ENCODE assay signal across 24 mouse cellular contexts in genomic region chr11:5482581-5482980, GRCm38 (mm10). TPM values are rescaled to one million over a fixed set of nuclear protein-coding genes. Genes with fewer than 3 reads are reported as not detected.
DNase-seq lines count a peak whose midpoint lies in the region; ATAC-seq and TF ChIP-seq lines count a peak whose summit lies in the region.
"Had no signal": no experiment of that assay in that cellular context is flagged by ENCODE, and none has a peak within 500 bp of the region (broad histone marks: within the 10 kb centered on the region; RNA-seq: fewer than 3 reads in every experiment).

No protein-coding gene starts in this region.

- H3K27ac ChIP-seq in midbrain, embryonic 11.5 days (ENCODE audit: low read depth, low read length), result no peak overlapping the region
- H3K27ac ChIP-seq in midbrain, embryonic 14.5 days (replicated peaks; ENCODE audit: low read depth, low read length), result no peak overlapping the region
- no peak overlapping the region for H3K27ac ChIP-seq in ES-Bruce4 (ENCODE audit: insufficient read depth, low read length)
- H3K27ac ChIP-seq: embryonic facial prominence, embryonic 13.5 days; embryonic facial prominence, embryonic 15.5 days; forebrain, embryonic 10.5 days; forebrain, embryonic 12.5 days had no signal

- 88% methylated on average over 13 of the region's 13 CpGs for WGBS in midbrain, embryonic 11.5 days
- WGBS in midbrain, embryonic 14.5 days, result 88% methylated on average over 13 of the region's 13 CpGs

- H3K4me3 ChIP-seq in midbrain, embryonic 11.5 days (ENCODE audit: low read depth, low read length), result no peak overlapping the region
- no peak overlapping the region for H3K4me3 ChIP-seq in midbrain, embryonic 14.5 days (replicated peaks; ENCODE audit: low read depth, low read length)
- H3K4me3 ChIP-seq in ES-Bruce4 (ENCODE audit: low read depth, low read length), result no peak overlapping the region
- H3K4me3 ChIP-seq: embryonic facial prominence, embryonic 13.5 days; embryonic facial prominence, embryonic 15.5 days; erythroblast, embryonic 14.5 days; forebrain, embryonic 10.5 days; forebrain, embryonic 12.5 days had no signal

- ATAC-seq in midbrain, embryonic 11.5 days (ENCODE audit: low FRiP score), result no peak
- ATAC-seq in midbrain, embryonic 14.5 days (ENCODE audit: low FRiP score, low TSS enrichment), result no peak
- ATAC-seq: activated CD4-positive, CD25-positive, alpha-beta regulatory T cell, adult 4 months; forebrain, embryonic 14.5 days; forebrain, embryonic 16.5 days; Patski had no signal

- no peak for TF ChIP-seq CTCF in ES-Bruce4 (IDR thresholded peaks at IDR 0.05; ENCODE audit: low read depth, low read length)

- TF ChIP-seq EP300 in ES-Bruce4 (IDR thresholded peaks at IDR 0.05; ENCODE audit: insufficient read depth, low read depth, low read length), result no peak

- peak; percentile 66 for DNase-seq in midbrain, embryonic 11.5 days (ENCODE audit: low spot score, missing footprints)
- DNase-seq in midbrain, embryonic 14.5 days, result no peak
- no peak for DNase-seq in urinary bladder, adult 2 months (ENCODE audit: low spot score)
- DNase-seq in lung, adult 18-20 months, result no peak
- DNase-seq: adrenal gland, adult 8-10 months; adrenal gland, postnatal 25 days; cerebellum, adult 11 months; cerebellum, adult 18-20 months; cerebellum, adult 8-10 months; cerebellum, adult 9-11 months; cerebellum, postnatal 14 days; cerebellum, postnatal 36 days; embryo, embryonic 11 days had no signal

- no peak overlapping the region for H3K9ac ChIP-seq in midbrain, embryonic 11.5 days (ENCODE audit: low read length)
- H3K9ac ChIP-seq in midbrain, embryonic 14.5 days (replicated peaks; ENCODE audit: low read length), result no peak overlapping the region
- peak overlapping the region; percentile 14; the same call in 1 of the 2 replicates for H3K9ac ChIP-seq in ES-Bruce4 (ENCODE audit: low read depth, poor library complexity, severe bottlenecking)
- H3K9ac ChIP-seq: embryonic facial prominence, embryonic 13.5 days; embryonic facial prominence, embryonic 15.5 days; forebrain, embryonic 12.5 days had no signal

- no peaks in the 10 kb centered on the region for H3K36me3 ChIP-seq in midbrain, embryonic 11.5 days (ENCODE audit: control insufficient read depth, insufficient read depth, low read length)
- no peaks in the 10 kb centered on the region for H3K36me3 ChIP-seq in midbrain, embryonic 14.5 days (ENCODE audit: control insufficient read depth, insufficient read depth, low read length)
- no peaks in the 10 kb centered on the region for H3K36me3 ChIP-seq in ES-Bruce4 (ENCODE audit: control insufficient read depth, insufficient read depth, low read length, poor library complexity, severe bottlenecking)
- H3K36me3 ChIP-seq: embryonic facial prominence, embryonic 13.5 days; embryonic facial prominence, embryonic 15.5 days; forebrain, embryonic 10.5 days; forebrain, embryonic 12.5 days; G1E had no signal

- no peaks in the 10 kb centered on the region for H3K9me3 ChIP-seq in midbrain, embryonic 11.5 days (ENCODE audit: control insufficient read depth, low read length)
- H3K9me3 ChIP-seq in midbrain, embryonic 14.5 days (ENCODE audit: control insufficient read depth, low read length), result no peaks in the 10 kb centered on the region
- H3K9me3 ChIP-seq in ES-Bruce4 (replicated peaks; ENCODE audit: control insufficient read depth, insufficient read depth, low read length, poor library complexity, severe bottlenecking), result no peaks in the 10 kb centered on the region
- H3K9me3 ChIP-seq: embryonic facial prominence, embryonic 13.5 days; embryonic facial prominence, embryonic 15.5 days; forebrain, embryonic 10.5 days; forebrain, embryonic 12.5 days; G1E had no signal

- H3K27me3 ChIP-seq in midbrain, embryonic 11.5 days (ENCODE audit: control insufficient read depth, insufficient read depth, low read length), result no peaks in the 10 kb centered on the region
- H3K27me3 ChIP-seq in midbrain, embryonic 14.5 days (ENCODE audit: control insufficient read depth, insufficient read depth, low read length), result no peaks in the 10 kb centered on the region
- no peaks in the 10 kb centered on the region for H3K27me3 ChIP-seq in ES-Bruce4 (ENCODE audit: control insufficient read depth, insufficient read depth, low read length, poor library complexity, severe bottlenecking)
- H3K27me3 ChIP-seq: embryonic facial prominence, embryonic 13.5 days; embryonic facial prominence, embryonic 15.5 days; forebrain, embryonic 12.5 days had no signal

- H3K4me1 ChIP-seq in midbrain, embryonic 11.5 days (ENCODE audit: control insufficient read depth, insufficient read depth, low read length), result no peaks in the 10 kb centered on the region
- no peaks in the 10 kb centered on the region for H3K4me1 ChIP-seq in midbrain, embryonic 14.5 days (ENCODE audit: control insufficient read depth, insufficient read depth, low read length)
- H3K4me1 ChIP-seq in ES-Bruce4 (ENCODE audit: control insufficient read depth, insufficient read depth, low read length), result peaks cover 6% of the 10 kb centered on the region
- H3K4me1 ChIP-seq: embryonic facial prominence, embryonic 15.5 days had no signal

- no peak for TF ChIP-seq POLR2A in ES-Bruce4 (IDR thresholded peaks at IDR 0.05; ENCODE audit: insufficient read depth, low read length)

- no peak overlapping the region for H3K4me2 ChIP-seq in midbrain, embryonic 11.5 days
- no peak overlapping the region for H3K4me2 ChIP-seq in midbrain, embryonic 14.5 days (ENCODE audit: low read length)
- H3K4me2 ChIP-seq: embryonic facial prominence, embryonic 13.5 days; embryonic facial prominence, embryonic 15.5 days; forebrain, embryonic 12.5 days had no signal

RNA-seq across cellular contexts. Expression of gene Xbp1, which starts 37.9 kb away (rescaled TPM):
- polyA plus RNA-seq in midbrain, embryonic 11.5 days (2014; fragmentation: Nextera tagmentation; extraction: Ambion mirVana), result 126 and 133 TPM in 2 replicates
- polyA plus RNA-seq in midbrain, embryonic 14.5 days (2014; fragmentation: Nextera tagmentation; extraction: Ambion mirVana), result 130 and 138 TPM in 2 replicates
- polyA plus RNA-seq in ES-Bruce4 (2011; ENCODE audit: insufficient read depth, insufficient read length, low read depth, missing spikeins), result 44.0 and 46.7 TPM in 2 replicates
- polyA plus RNA-seq in urinary bladder, adult 2 months (2012; rRNA removed), result 87.8 and 89.4 TPM in 2 replicates

RNA-seq across cellular contexts. Expression of gene Znrf3, which starts 37.9 kb away (rescaled TPM):
- polyA plus RNA-seq in midbrain, embryonic 11.5 days (2014; fragmentation: Nextera tagmentation; extraction: Ambion mirVana), result 10.4 and 10.8 TPM in 2 replicates
- 7.2 and 7.8 TPM in 2 replicates for polyA plus RNA-seq in midbrain, embryonic 14.5 days (2014; fragmentation: Nextera tagmentation; extraction: Ambion mirVana)
- 13.5 and 15.8 TPM in 2 replicates for polyA plus RNA-seq in ES-Bruce4 (2011; ENCODE audit: insufficient read depth, insufficient read length, low read depth, missing spikeins)
- polyA plus RNA-seq in urinary bladder, adult 2 months (2012; rRNA removed), result 5.3 and 10.1 TPM in 2 replicates

RNA-seq across cellular contexts. Expression of gene Ccdc117, which starts 59.4 kb away (rescaled TPM):
- 26.2 and 27.4 TPM in 2 replicates for polyA plus RNA-seq in midbrain, embryonic 11.5 days (2014; fragmentation: Nextera tagmentation; extraction: Ambion mirVana)
- polyA plus RNA-seq in midbrain, embryonic 14.5 days (2014; fragmentation: Nextera tagmentation; extraction: Ambion mirVana), result 9.2 and 14.8 TPM in 2 replicates
- 45.4 and 52.0 TPM in 2 replicates for polyA plus RNA-seq in ES-Bruce4 (2011; ENCODE audit: insufficient read depth, insufficient read length, low read depth, missing spikeins)
- 12.8 and 13.5 TPM in 2 replicates for polyA plus RNA-seq in urinary bladder, adult 2 months (2012; rRNA removed)
